Mouse (Mus musculus): Measurements from ENCODE around the gene Gm7534. TPM values are rescaled to one million over a fixed set of nuclear protein-coding genes. Genes with fewer than 3 reads are reported as not detected.

The Gm7534 gene
- polyA plus RNA-seq, 2 experiments: not detected

DNA sequence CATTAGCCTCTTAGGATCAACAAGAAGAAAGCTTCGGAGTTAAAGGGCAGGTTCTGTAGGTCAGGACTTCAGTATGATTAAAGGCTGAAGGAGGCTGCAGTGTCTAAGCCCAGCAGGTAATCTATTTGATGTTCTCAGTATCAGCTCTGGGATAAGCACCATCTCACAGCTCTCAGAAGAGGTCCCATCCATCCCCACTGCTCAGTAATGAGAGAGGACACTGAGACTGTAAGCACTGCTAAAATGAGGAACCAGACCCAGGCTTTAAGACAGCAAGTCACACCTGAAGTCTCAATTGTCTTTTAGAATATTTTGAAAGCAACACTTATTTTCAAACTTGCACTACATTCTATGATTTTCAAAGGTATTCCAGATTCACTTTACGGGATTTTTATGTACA lies 45.2 kb downstream of the Gm7534 start:
- no peak for DNase-seq (ENCODE audit: low read depth in 3 of 3, low spot score in 3 of 3)
- Histone ChIP-seq H3K4me2 (ENCODE audit: low read depth) (no peak overlapping the region), H3K9me3 (ENCODE audit: control insufficient read depth, low read length) (no peaks in the 10 kb centered on the region), H3K9ac (replicated peaks) (no peak overlapping the region), H3K4me3 (ENCODE audit: insufficient read depth in 1 of 2, low read depth in 2 of 2, low read length in 2 of 2) (no peak overlapping the region), H3K36me3 (replicated peaks; ENCODE audit: control insufficient read depth, insufficient read depth, low read depth) (peaks cover 8% of the 10 kb centered on the region), H3K27me3 (ENCODE audit: control insufficient read depth, insufficient read depth, low read length) (no peaks in the 10 kb centered on the region), H3K27ac (no peak overlapping the region), H3K4me1 (replicated peaks; ENCODE audit: control insufficient read depth in 2 of 2, insufficient read depth in 2 of 2, low read length in 1 of 2) (0 out of 4 replicates have a peak, but pooled peaks cover 0 to 3% of the 10 kb centered on the region in 2 experiments)
- no peak for ATAC-seq (ENCODE audit: insufficient read depth)
- no peak for TF ChIP-seq EP300 (IDR thresholded peaks at IDR 0.05; ENCODE audit: low read depth)
- TF ChIP-seq CTCF (IDR thresholded peaks at IDR 0.05; ENCODE audit: low read depth): no peak
- WGBS (ENCODE audit: insufficient replicate concordance): 79% methylated on average over 2 of the region's 2 CpGs

DNA sequence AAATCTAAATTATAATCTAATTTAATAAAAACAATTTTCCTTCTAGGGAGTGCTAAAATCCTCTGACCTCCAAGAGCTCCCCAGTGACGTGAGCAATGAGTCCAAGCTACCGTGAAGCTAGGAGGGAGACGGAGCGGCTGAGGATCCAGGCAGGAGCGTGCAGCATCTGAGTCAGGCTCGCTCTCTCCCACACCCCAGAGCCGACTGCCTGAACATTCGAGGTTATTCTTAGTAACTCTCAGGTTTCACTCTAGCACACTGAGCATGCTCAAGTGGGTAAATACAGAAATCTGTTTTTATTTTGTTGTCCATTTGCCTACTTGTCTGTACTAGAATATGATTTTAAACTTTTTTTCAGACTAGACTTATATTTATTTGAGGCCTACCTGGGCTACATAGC lies 46.1 kb downstream of the Gm7534 start:
- 76% methylated on average over 8 of the region's 8 CpGs for WGBS (ENCODE audit: insufficient replicate concordance)
- no peak for ATAC-seq (ENCODE audit: insufficient read depth)
- DNase-seq (ENCODE audit: low read depth in 3 of 3, low spot score in 3 of 3): no peak

DNA sequence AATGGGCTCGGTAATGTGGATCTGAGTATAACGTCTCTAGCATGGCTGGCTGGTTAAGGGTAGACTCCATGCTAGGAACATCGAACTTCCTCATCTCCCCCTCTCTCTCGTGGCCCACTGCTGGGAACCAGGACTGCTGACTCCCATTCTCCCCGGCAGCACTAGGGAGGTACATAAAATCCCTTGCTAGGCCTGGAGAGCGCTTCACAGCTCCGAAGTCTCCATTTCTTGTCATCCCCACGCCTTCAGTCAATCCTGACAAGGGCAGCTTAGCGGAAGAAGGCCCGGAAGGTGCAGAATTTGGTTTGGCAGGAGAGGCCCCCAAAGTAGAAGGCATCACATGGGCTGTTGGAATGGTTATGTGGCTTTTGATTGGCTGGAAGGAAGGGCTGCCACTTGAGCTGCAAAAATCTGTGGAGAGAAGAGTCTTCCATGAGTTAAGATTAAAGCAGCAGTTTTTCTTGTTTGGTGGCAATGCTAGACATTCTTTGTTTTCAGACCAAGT lies 46.8 kb downstream of the Gm7534 start:
- Histone ChIP-seq H3K27me3 (ENCODE audit: control insufficient read depth, insufficient read depth, low read length) (no peaks in the 10 kb centered on the region), H3K4me3 (ENCODE audit: insufficient read depth in 1 of 2, low read depth in 2 of 2, low read length in 2 of 2) (no peak overlapping the region), H3K4me2 (ENCODE audit: low read depth) (no peak overlapping the region), H3K9me3 (ENCODE audit: control insufficient read depth, low read length) (no peaks in the 10 kb centered on the region), H3K36me3 (replicated peaks; ENCODE audit: control insufficient read depth, insufficient read depth, low read depth) (peaks cover 15% of the 10 kb centered on the region), H3K4me1 (replicated peaks; ENCODE audit: control insufficient read depth in 2 of 2, insufficient read depth in 2 of 2, low read length in 1 of 2) (0 out of 4 replicates have a peak, but pooled peaks cover 0 to 3% of the 10 kb centered on the region in 2 experiments), H3K27ac (no peak overlapping the region), H3K9ac (replicated peaks) (no peak overlapping the region)
- TF ChIP-seq CTCF (IDR thresholded peaks at IDR 0.05; ENCODE audit: low read depth) (no peak), EP300 (IDR thresholded peaks at IDR 0.05; ENCODE audit: low read depth) (no peak)
- 85% methylated on average over 10 of the region's 10 CpGs for WGBS (ENCODE audit: insufficient replicate concordance)
- no peak for ATAC-seq (ENCODE audit: insufficient read depth)
- no peak for DNase-seq (ENCODE audit: low read depth in 3 of 3, low spot score in 3 of 3)

More for the DNA sequence above, 46.1 kb downstream of the Gm7534 start:
- Histone ChIP-seq H3K4me3 (ENCODE audit: insufficient read depth in 1 of 2, low read depth in 2 of 2, low read length in 2 of 2) (no peak overlapping the region), H3K36me3 (replicated peaks; ENCODE audit: control insufficient read depth, insufficient read depth, low read depth) (peaks cover 12% of the 10 kb centered on the region), H3K9me3 (ENCODE audit: control insufficient read depth, low read length) (no peaks in the 10 kb centered on the region), H3K27me3 (ENCODE audit: control insufficient read depth, insufficient read depth, low read length) (no peaks in the 10 kb centered on the region), H3K9ac (replicated peaks) (no peak overlapping the region), H3K4me1 (replicated peaks; ENCODE audit: control insufficient read depth in 2 of 2, insufficient read depth in 2 of 2, low read length in 1 of 2) (0 out of 4 replicates have a peak, but pooled peaks cover 0 to 3% of the 10 kb centered on the region in 2 experiments), H3K27ac (no peak overlapping the region), H3K4me2 (ENCODE audit: low read depth) (no peak overlapping the region)
- no peak for TF ChIP-seq EP300 (IDR thresholded peaks at IDR 0.05; ENCODE audit: low read depth)
- TF ChIP-seq CTCF (IDR thresholded peaks at IDR 0.05; ENCODE audit: low read depth): no peak

DNA sequence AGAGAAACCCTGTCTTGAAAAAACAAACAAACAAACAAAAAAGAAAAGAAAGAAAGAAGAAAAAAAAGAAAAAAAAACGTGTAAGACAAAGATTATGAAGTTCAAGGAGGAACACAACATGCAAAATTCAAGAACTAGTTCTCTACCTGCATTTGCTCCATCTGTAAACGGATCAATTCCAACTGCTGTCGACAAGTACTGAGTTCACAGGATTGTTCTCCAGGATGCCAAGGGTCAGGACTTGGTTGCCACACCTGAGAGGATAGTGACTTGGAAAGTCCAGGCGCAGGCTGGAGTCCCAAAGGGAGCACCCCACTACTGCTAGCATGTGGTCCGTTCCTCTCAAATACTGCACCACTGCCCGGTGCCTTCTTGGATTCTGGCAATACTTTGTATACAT lies 47.3 kb downstream of the Gm7534 start:
- no peaks in the 10 kb centered on the region for H3K9me3 ChIP-seq (ENCODE audit: control insufficient read depth, low read length)
- DNase-seq (ENCODE audit: low read depth in 3 of 3, low spot score in 3 of 3) (no peak), ATAC-seq (ENCODE audit: insufficient read depth) (no peak)
- no peak for TF ChIP-seq CTCF (IDR thresholded peaks at IDR 0.05; ENCODE audit: low read depth)
- TF ChIP-seq EP300 (IDR thresholded peaks at IDR 0.05; ENCODE audit: low read depth): no peak
- no peak overlapping the region for H3K27ac ChIP-seq
- WGBS (ENCODE audit: insufficient replicate concordance): 82% methylated on average over 6 of the region's 6 CpGs
- H3K9ac ChIP-seq (replicated peaks): no peak overlapping the region
- peaks cover 15% of the 10 kb centered on the region for H3K36me3 ChIP-seq (replicated peaks; ENCODE audit: control insufficient read depth, insufficient read depth, low read depth)
- H3K4me3 ChIP-seq (ENCODE audit: insufficient read depth in 1 of 2, low read depth in 2 of 2, low read length in 2 of 2): no peak overlapping the region
- no peak overlapping the region for H3K4me2 ChIP-seq (ENCODE audit: low read depth)
- no peaks in the 10 kb centered on the region for H3K27me3 ChIP-seq (ENCODE audit: control insufficient read depth, insufficient read depth, low read length)
- H3K4me1 ChIP-seq (replicated peaks; ENCODE audit: control insufficient read depth in 2 of 2, insufficient read depth in 2 of 2, low read length in 1 of 2): 0 out of 4 replicates have a peak, but pooled peaks cover 0 to 3% of the 10 kb centered on the region in 2 experiments

DNA sequence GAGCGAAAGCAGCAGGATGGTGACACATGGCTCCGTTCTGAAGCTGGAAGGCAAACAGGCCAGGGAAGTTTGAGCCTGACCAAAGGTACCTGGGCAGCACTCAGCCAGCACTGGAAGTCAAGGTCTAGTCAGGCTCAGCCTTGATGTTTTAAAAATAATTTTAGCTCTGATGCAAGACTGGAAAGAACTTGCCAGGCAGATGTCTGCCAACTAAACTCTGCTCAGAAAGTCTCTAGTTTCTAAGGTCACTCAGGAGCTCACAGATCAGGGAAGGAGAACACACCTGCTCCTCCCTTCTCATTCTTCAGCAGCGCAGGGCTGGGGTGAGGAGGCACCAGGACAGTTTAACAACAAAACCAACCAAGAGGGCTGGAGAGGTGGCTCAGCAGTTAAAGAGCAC lies 48.5 kb downstream of the Gm7534 start:
- H3K4me3 ChIP-seq (ENCODE audit: insufficient read depth in 1 of 2, low read depth in 2 of 2, low read length in 2 of 2): no peak overlapping the region
- WGBS (ENCODE audit: insufficient replicate concordance): 85% methylated on average over 3 of the region's 3 CpGs
- TF ChIP-seq CTCF (IDR thresholded peaks at IDR 0.05; ENCODE audit: low read depth) (no peak), EP300 (IDR thresholded peaks at IDR 0.05; ENCODE audit: low read depth) (no peak)
- no peak overlapping the region for H3K4me2 ChIP-seq (ENCODE audit: low read depth)
- H3K27ac ChIP-seq: no peak overlapping the region
- DNase-seq (ENCODE audit: low read depth in 3 of 3, low spot score in 3 of 3) (no peak), ATAC-seq (ENCODE audit: insufficient read depth) (no peak)
- no peaks in the 10 kb centered on the region for H3K9me3 ChIP-seq (ENCODE audit: control insufficient read depth, low read length)
- 0 out of 4 replicates have a peak, but pooled peaks cover 0 to 3% of the 10 kb centered on the region in 2 experiments for H3K4me1 ChIP-seq (replicated peaks; ENCODE audit: control insufficient read depth in 2 of 2, insufficient read depth in 2 of 2, low read length in 1 of 2)
- no peaks in the 10 kb centered on the region for H3K27me3 ChIP-seq (ENCODE audit: control insufficient read depth, insufficient read depth, low read length)
- H3K36me3 ChIP-seq (replicated peaks; ENCODE audit: control insufficient read depth, insufficient read depth, low read depth): peaks cover 20% of the 10 kb centered on the region
- H3K9ac ChIP-seq (replicated peaks): no peak overlapping the region

All from liver, embryonic 14.5 days (tissue).